Mouse (Mus musculus) CH12.LX (cell line): ENCODE measurements around the gene Bfsp2.

Source experiments
- CHD1 ChIP-seq: IDR thresholded peaks from 2 replicates; pipeline ENCODE4 v1.6.1; 2012; ENCODE audit warnings: low read depth, low read length, improper control_type of control experiment, inconsistent platforms
- CTCF ChIP-seq, 2 experiments: IDR thresholded peaks in 1 of 2; conservative IDR thresholded peaks in 1 of 2; 2 replicates each; pipeline ENCODE4 v1.5.1; 2011 to 2012; ENCODE audit warnings: low read depth in 2 of 2, low read length in 2 of 2, improper control_type of control experiment in 1 of 2, inconsistent platforms in 1 of 2, mild to moderate bottlenecking in 1 of 2, moderate library complexity in 1 of 2
- MAFK ChIP-seq: IDR thresholded peaks from 2 replicates; pipeline ENCODE4 v1.6.1; 2011; ENCODE audit warnings: low read length, improper control_type of control experiment; ENCODE audit not compliant: insufficient replicate concordance
- MXI1 ChIP-seq: IDR thresholded peaks from 2 replicates; pipeline ENCODE4 v1.6.1; 2011; ENCODE audit warnings: mild to moderate bottlenecking, low read depth, low read length, improper control_type of control experiment
- PAX5 ChIP-seq: IDR thresholded peaks from 2 replicates; pipeline ENCODE4 v1.6.1; 2012; ENCODE audit warnings: low read length, inconsistent platforms, mixed read lengths
- POLR2A ChIP-seq: IDR thresholded peaks from 2 replicates; pipeline ENCODE4 v1.6.1; 2011; ENCODE audit warnings: low read depth, mild to moderate bottlenecking, improper control_type of control experiment, low read length
- POLR2AphosphoS2 ChIP-seq: IDR thresholded peaks from 2 replicates; pipeline ENCODE4 v1.6.1; 2011; ENCODE audit warnings: low read depth, low read length, improper control_type of control experiment

GRCm38 (mm10) chr9:103437104-103437503 is 43.1 kb downstream of the Bfsp2 start:
- TF ChIP-seq MAFK (no peak), MXI1 (no peak), CTCF (conservative IDR thresholded peaks at IDR 0.05 in 1 of 2, IDR thresholded peaks at IDR 0.05 in 1 of 2; ENCODE audit: low read depth in 2 of 2, low read length in 2 of 2) (no peak), POLR2AphosphoS2 (no peak), CHD1 (no peak), POLR2A (no peak), PAX5 (no peak)
